Mouse (Mus musculus) small intestine, adult 2 months (tissue): ENCODE results near the gene Plbd2.

Source experiments
- CTCF ChIP-seq: fragments of 200-500 bp; IDR thresholded peaks from 2 replicates; pipeline ENCODE4 v1.5.1; 2012; ENCODE audit warnings: low read depth, mild to moderate bottlenecking, control low read depth, inconsistent platforms, low read length, moderate library complexity, mixed read lengths; ENCODE audit not compliant: insufficient replicate concordance, insufficient read length; ENCODE audit errors: extremely low read depth
- POLR2A ChIP-seq: fragments of 200-500 bp; IDR thresholded peaks from 2 replicates; pipeline ENCODE4 v1.6.1; 2012; ENCODE audit warnings: low read depth, mild to moderate bottlenecking, control low read depth, inconsistent platforms, low read length, moderate library complexity

DNA sequence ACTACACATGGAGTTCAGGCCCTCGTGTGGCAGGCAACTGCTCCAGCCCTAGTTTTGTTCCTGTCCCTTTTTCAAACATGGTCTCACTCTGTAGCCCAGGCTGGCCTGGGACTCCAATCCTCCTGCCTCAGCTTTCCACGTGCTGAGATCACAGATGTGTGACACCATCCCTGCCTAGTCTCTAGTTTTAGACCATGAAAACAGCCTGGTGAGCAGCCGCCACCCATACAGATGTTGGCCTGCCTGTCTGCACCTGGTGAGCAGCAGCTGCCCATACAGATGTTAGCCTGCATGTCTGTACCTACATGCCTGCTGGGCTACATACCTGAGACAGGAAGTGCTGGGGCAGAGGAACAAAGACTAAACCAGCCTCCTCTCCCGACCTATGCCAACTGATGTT lies 4.2 kb downstream of the Plbd2 start:
- TF ChIP-seq POLR2A (no peak), CTCF (no peak)
